Mouse (Mus musculus): Measurements from ENCODE around the gene Nfil3. TPM values are rescaled to one million over a fixed set of nuclear protein-coding genes. Genes with fewer than 3 reads are reported as not detected.

Gene Nfil3
- polyA plus RNA-seq, 1 experiment from 2014 or later: 34.9 TPM

DNA sequence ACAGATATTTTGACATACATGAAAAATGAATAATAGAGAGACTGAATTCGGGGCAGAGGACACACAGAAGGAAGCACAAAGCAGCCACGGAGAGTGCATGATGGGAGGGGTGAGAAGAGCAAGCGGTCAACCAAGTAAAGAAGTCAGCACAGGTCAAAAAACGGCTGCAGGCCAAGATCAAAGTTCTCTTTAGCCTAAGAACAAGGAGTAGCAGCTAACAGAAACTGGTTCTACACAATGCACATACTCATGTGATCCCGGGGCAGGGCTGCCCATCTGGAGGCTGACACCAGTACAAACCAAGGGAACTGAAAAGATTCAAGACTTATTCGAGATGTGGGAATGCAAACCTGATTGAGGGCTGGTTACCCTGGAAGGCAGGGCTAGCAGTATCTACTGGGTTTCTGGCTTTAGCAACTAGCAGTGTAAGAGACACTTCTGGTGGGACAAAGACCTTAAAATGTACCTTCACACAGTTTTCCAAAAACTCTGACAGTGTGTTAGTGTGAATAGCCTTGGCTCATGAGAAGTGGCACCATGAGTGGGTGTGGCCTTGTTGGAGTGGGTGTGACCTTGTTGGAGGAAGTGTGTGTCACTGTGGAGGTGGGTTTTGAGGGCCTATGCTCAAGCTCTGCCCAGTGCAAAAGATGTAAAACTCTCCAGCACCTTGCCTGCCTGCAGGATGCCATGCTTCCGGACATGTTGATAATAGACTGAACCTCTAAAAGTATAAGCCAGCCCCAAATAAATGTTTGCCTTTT, 59.6 kb downstream of the Nfil3 start:
- DNase-seq (ENCODE audit: low spot score): no peak
- H3K27ac ChIP-seq: no peak overlapping the region
- no peak overlapping the region for H3K4me3 ChIP-seq
- H3K4me1 ChIP-seq: peaks cover 10% of the 10 kb centered on the region
- WGBS: 81% methylated on average over 7 of the region's 7 CpGs
- H3K36me3 ChIP-seq: 0 out of 2 replicates have a peak, but pooled peaks cover 5% of the 10 kb centered on the region
- H3K9me3 ChIP-seq (replicated peaks): no peaks in the 10 kb centered on the region
- H3K27me3 ChIP-seq (ENCODE audit: low read depth, poor library complexity, severe bottlenecking): no peaks in the 10 kb centered on the region

- H3K27me3 ChIP-seq (ENCODE audit: low read depth, poor library complexity, severe bottlenecking): no peaks in the 10 kb centered on the region
- H3K36me3 ChIP-seq: 0 out of 2 replicates have a peak, but pooled peaks cover 5% of the 10 kb centered on the region
- no peak for DNase-seq (ENCODE audit: low spot score)
- H3K27ac ChIP-seq: no peak overlapping the region
- no peak overlapping the region for H3K4me3 ChIP-seq
- 79% methylated on average over 10 of the region's 10 CpGs for WGBS
- no peaks in the 10 kb centered on the region for H3K9me3 ChIP-seq (replicated peaks)
- H3K4me1 ChIP-seq: peaks cover 19% of the 10 kb centered on the region
Observed at GRCm38 (mm10) chr13:52919790-52920352, 61.0 kb downstream of the Nfil3 start.

- Histone ChIP-seq H3K9me3 (replicated peaks) (no peaks in the 10 kb centered on the region), H3K27me3 (ENCODE audit: low read depth, poor library complexity, severe bottlenecking) (no peaks in the 10 kb centered on the region), H3K36me3 (0 out of 2 replicates have a peak, but pooled peaks cover 5% of the 10 kb centered on the region), H3K4me3 (no peak overlapping the region), H3K27ac (no peak overlapping the region), H3K4me1 (peaks cover 31% of the 10 kb centered on the region)
- 92% methylated on average over 5 of the region's 5 CpGs for WGBS
- DNase-seq (ENCODE audit: low spot score): no peak
Observed at GRCm38 (mm10) chr13:52918333-52918732, 62.5 kb downstream of the Nfil3 start.

Other genes with a start within 250 kb of the Nfil3 start
- 34.2 and 35.0 TPM in 2 replicates for gene Auh, start 51.4 kb downstream of the Nfil3 start, polyA plus RNA-seq (2016; fragmentation: Nextera tagmentation; extraction: Ambion mirVana)

All from limb, embryonic 10.5 days (tissue).